In genomic region chr10:126679224-126680120, GRCm38 (mm10) we compare ENCODE assay signal across 10 mouse cellular contexts.
DNase-seq lines count a peak whose midpoint lies in the region; ATAC-seq and TF ChIP-seq lines count a peak whose summit lies in the region.
"Had no signal": no experiment of that assay in that cellular context is flagged by ENCODE, and none has a peak within 500 bp of the region (broad histone marks: within the 10 kb centered on the region; RNA-seq: fewer than 3 reads in every experiment).

No protein-coding gene starts in this region.

- no peak for DNase-seq in kidney, postnatal 0 days (ENCODE audit: low spot score)
- no peak for DNase-seq in kidney, adult 8-10 months
- DNase-seq in ZHBTc4 (ENCODE audit: low read depth, low spot score) = peak; percentile 64
- peak; percentile 30 for DNase-seq in hindbrain, embryonic 10.5 days (ENCODE audit: low spot score)
- no peak for DNase-seq in gastrocnemius, postnatal 36 days
- DNase-seq in retina, postnatal 1 day = no peak

- 29% methylated on average over 25 of the region's 25 CpGs for WGBS in kidney, postnatal 0 days
- WGBS in hindbrain, embryonic 10.5 days = 25% methylated on average over 25 of the region's 25 CpGs
- WGBS in midbrain, embryonic 16.5 days = 19% methylated on average over 25 of the region's 25 CpGs

- no peaks in the 10 kb centered on the region for H3K4me1 ChIP-seq in kidney, postnatal 0 days (replicated peaks; ENCODE audit: insufficient read depth, low read length)
- H3K4me1 ChIP-seq in hindbrain, embryonic 10.5 days (replicated peaks) = peaks cover 18% of the 10 kb centered on the region
- H3K4me1 ChIP-seq in midbrain, embryonic 16.5 days (ENCODE audit: control insufficient read depth, insufficient read depth, low read length) = peaks cover 6% of the 10 kb centered on the region; the same call in 1 of the 2 replicates
- H3K4me1 ChIP-seq: megakaryocyte, embryonic 14.5 days; stomach, embryonic 15.5 days had no signal

- no peak overlapping the region for H3K4me2 ChIP-seq in kidney, postnatal 0 days (ENCODE audit: low read length)
- peak overlapping the region; percentile 52 for H3K4me2 ChIP-seq in midbrain, embryonic 16.5 days (ENCODE audit: low read length)
- H3K4me2 ChIP-seq: stomach, embryonic 15.5 days had no signal

- H3K27me3 ChIP-seq in kidney, postnatal 0 days (ENCODE audit: insufficient read depth, low read length) = no peaks in the 10 kb centered on the region
- no peaks in the 10 kb centered on the region for H3K27me3 ChIP-seq in hindbrain, embryonic 10.5 days (ENCODE audit: insufficient read depth, poor library complexity, severe bottlenecking)
- no peaks in the 10 kb centered on the region for H3K27me3 ChIP-seq in midbrain, embryonic 16.5 days (ENCODE audit: control insufficient read depth, insufficient read depth, low read depth, low read length)
- H3K27me3 ChIP-seq: megakaryocyte, embryonic 14.5 days; stomach, embryonic 15.5 days had no signal

- no peak overlapping the region for H3K27ac ChIP-seq in kidney, postnatal 0 days
- no peak overlapping the region for H3K27ac ChIP-seq in hindbrain, embryonic 10.5 days
- H3K27ac ChIP-seq in midbrain, embryonic 16.5 days (ENCODE audit: low read length) = no peak overlapping the region
- H3K27ac ChIP-seq: stomach, embryonic 15.5 days had no signal

- no peaks in the 10 kb centered on the region for H3K36me3 ChIP-seq in kidney, postnatal 0 days (ENCODE audit: insufficient read depth, low read length)
- no peaks in the 10 kb centered on the region for H3K36me3 ChIP-seq in hindbrain, embryonic 10.5 days
- no peaks in the 10 kb centered on the region for H3K36me3 ChIP-seq in midbrain, embryonic 16.5 days (ENCODE audit: control insufficient read depth, insufficient read depth, low read length)
- H3K36me3 ChIP-seq: stomach, embryonic 15.5 days had no signal

- ATAC-seq in kidney, postnatal 0 days (replicated peaks; ENCODE audit: low FRiP score, low read depth) = no peak
- peak; percentile 32; the same call in 1 of the 2 replicates for ATAC-seq in midbrain, embryonic 16.5 days
- ATAC-seq in CD4-positive, CD25-positive, alpha-beta regulatory T cell, adult 4 months = no peak

- no peaks in the 10 kb centered on the region for H3K9me3 ChIP-seq in kidney, postnatal 0 days (replicated peaks; ENCODE audit: low read length)
- peaks cover 3% of the 10 kb centered on the region; the same call in 1 of the 2 replicates for H3K9me3 ChIP-seq in hindbrain, embryonic 10.5 days
- no peaks in the 10 kb centered on the region; the same call in 1 of the 2 replicates for H3K9me3 ChIP-seq in midbrain, embryonic 16.5 days (replicated peaks; ENCODE audit: control insufficient read depth, low read length, poor library complexity, severe bottlenecking)
- H3K9me3 ChIP-seq: stomach, embryonic 15.5 days had no signal

- no peak overlapping the region for H3K4me3 ChIP-seq in kidney, postnatal 0 days (replicated peaks; ENCODE audit: low read depth, low read length)
- H3K4me3 ChIP-seq in hindbrain, embryonic 10.5 days = peak overlapping the region; percentile 29; the same call in 1 of the 2 replicates
- H3K4me3 ChIP-seq in midbrain, embryonic 16.5 days (ENCODE audit: low read depth, low read length) = peak overlapping the region; percentile 17
- H3K4me3 ChIP-seq: megakaryocyte, embryonic 14.5 days; stomach, embryonic 15.5 days had no signal

- H3K9ac ChIP-seq in kidney, postnatal 0 days (ENCODE audit: low read depth, low read length) = no peak overlapping the region
- H3K9ac ChIP-seq in midbrain, embryonic 16.5 days (ENCODE audit: low read depth, low read length) = peak overlapping the region; percentile 49
- H3K9ac ChIP-seq: stomach, embryonic 15.5 days had no signal

- intact Hi-C loops in gastrocnemius, postnatal 36 days (cut with DNase I) = no loop called here

- TF ChIP-seq CTCF in kidney, postnatal 0 days (IDR thresholded peaks at IDR 0.05; ENCODE audit: low read depth) = peak; percentile 40

Comparison
In these comparisons a context has a peak if more than half of its experiments do, and no peak if none do; other contexts are left out.
1. DNase-seq: peak in ZHBTc4 (single experiment) and hindbrain, embryonic 10.5 days (single experiment); none in kidney, postnatal 0 days (single experiment), kidney, adult 8-10 months (0 of 2), gastrocnemius, postnatal 36 days (0 of 2) and retina, postnatal 1 day (single experiment).